Mouse (Mus musculus) cerebellum, adult 2 months (tissue): ENCODE data around the gene Tmem169.

Experiments used
- CTCF ChIP-seq: fragments of 200-500 bp; IDR thresholded peaks from 2 replicates; pipeline ENCODE4 v1.5.1; 2011; ENCODE audit warnings: low read depth, mild to moderate bottlenecking, control low read depth, low read length, moderate library complexity, borderline replicate concordance; ENCODE audit not compliant: insufficient read depth
- POLR2A ChIP-seq: fragments of 200-500 bp; IDR thresholded peaks from 2 replicates; pipeline ENCODE4 v1.6.1; 2011; ENCODE audit warnings: low read length, control low read depth, borderline replicate concordance; ENCODE audit not compliant: insufficient read depth

- TF ChIP-seq POLR2A: no peak
- TF ChIP-seq CTCF: no peak
Observed at GRCm38 (mm10) chr1:72278085-72278484, 6.1 kb upstream of the Tmem169 start.
